Mouse (Mus musculus) thymus, adult 2 months (tissue): ENCODE measurements around the gene Gm20489. TPM values are rescaled to one million over a fixed set of nuclear protein-coding genes. Genes with fewer than 3 reads are reported as not detected.
A peak's percentile ranks its signal among the peaks of the same experiment; 100 is the strongest.

Source experiments
- DNase-seq: peaks from one replicate; pipeline ENCODE4 v3.0.0; 2021
- H3K27ac ChIP-seq: fragments of 200-500 bp; 2 replicates; pipeline ENCODE4 v1.5.1; 2012; ENCODE audit warnings: low read length, control low read depth; ENCODE audit not compliant: control insufficient read depth, insufficient read depth
- H3K27me3 ChIP-seq: fragments of 200-500 bp; 2 replicates; pipeline ENCODE4 v1.6.1; 2012; ENCODE audit warnings: mild to moderate bottlenecking, low read length, moderate library complexity, mixed read lengths; ENCODE audit not compliant: control insufficient read depth, insufficient read depth
- H3K36me3 ChIP-seq: fragments of 200-500 bp; 2 replicates; pipeline ENCODE4 v1.6.1; 2012; ENCODE audit warnings: mild to moderate bottlenecking, low read length, moderate library complexity; ENCODE audit not compliant: control insufficient read depth, insufficient read depth
- H3K4me1 ChIP-seq: fragments of 200-500 bp; replicated peaks from 2 replicates; pipeline ENCODE4 v1.6.1; 2012; ENCODE audit warnings: low read length; ENCODE audit not compliant: control insufficient read depth, insufficient read depth
- H3K4me3 ChIP-seq: fragments of 200-500 bp; 2 replicates; pipeline ENCODE4 v1.5.1; 2012; ENCODE audit warnings: mild to moderate bottlenecking, low read length, control low read depth, moderate library complexity; ENCODE audit not compliant: control insufficient read depth, insufficient read depth
- CTCF ChIP-seq: fragments of 200-500 bp; IDR thresholded peaks from 2 replicates; pipeline ENCODE4 v1.5.1; 2012; ENCODE audit warnings: mild to moderate bottlenecking, control low read depth, low read length, moderate library complexity, borderline replicate concordance; ENCODE audit not compliant: control insufficient read depth, poor library complexity, insufficient read depth; ENCODE audit errors: extremely low read depth
- POLR2A ChIP-seq: fragments of 200-500 bp; IDR thresholded peaks from 2 replicates; pipeline ENCODE4 v1.6.1; 2012; ENCODE audit warnings: mild to moderate bottlenecking, low read length, control low read depth, moderate library complexity; ENCODE audit not compliant: control insufficient read depth, poor library complexity, insufficient read depth; ENCODE audit errors: extremely low read depth
- WGBS: fragments of 180-500 bp; shearing (Covaris S2); methylation state at CpG from one replicate; pipeline ENCODE4 v1.1.7; 2018; 5-methylcytosine and 5-hydroxymethylcytosine counted together
- polyA plus RNA-seq: library from polyadenylated mRNA; depleted of rRNA; stranded (reverse); fragments of >200 nt; gene quantifications from 2 replicates; pipeline ENCODE4 v1.2.3, GENCODE M21; 2012

Gm20489 gene
- polyA plus RNA-seq, 1 experiment = not detected

GRCm38 (mm10) chrX:101266631-101267030 lies 2.2 kb downstream of the Gm20489 start:
- peaks cover 20% of the 10 kb centered on the region for H3K4me1 ChIP-seq
- peak overlapping the region; percentile 59 for H3K4me3 ChIP-seq
- DNase-seq = no peak
- TF ChIP-seq CTCF (no peak), POLR2A (no peak)
- H3K27ac ChIP-seq = peak overlapping the region; percentile 100
- H3K36me3 ChIP-seq = peaks cover 32% of the 10 kb centered on the region
- H3K27me3 ChIP-seq = no peaks in the 10 kb centered on the region
- WGBS = 36% methylated on average over 6 of the region's 6 CpGs

GRCm38 (mm10) chrX:101263892-101264291 lies 4.9 kb downstream of the Gm20489 start, which contains the start of gene Gm614:
Gene Gm614 (minus strand): TSS chrX:101263992.
- no peak for TF ChIP-seq POLR2A
- TF ChIP-seq CTCF = no peak
- H3K4me3 ChIP-seq = no peak within 1 kb of the TSS
- no peaks in the 10 kb centered on the region for H3K27me3 ChIP-seq
- whole genome bisulfite sequencing = 100% methylated on average over 1 of the region's 1 CpGs
- no peak within 1 kb of the TSS for H3K27ac ChIP-seq
- DNase-seq = no peak
- peaks cover 33% of the 10 kb centered on the region for H3K4me1 ChIP-seq
- H3K36me3 ChIP-seq = peaks cover 35% of the 10 kb centered on the region

GRCm38 (mm10) chrX:101260441-101261325 lies 8.1 kb downstream of the Gm20489 start:
- H3K27me3 ChIP-seq = no peaks in the 10 kb centered on the region
- peak; percentile 48 for DNase-seq
- 6% methylated on average over 8 of the region's 13 CpGs for WGBS
- H3K27ac ChIP-seq = peak overlapping the region; percentile 98
- peaks cover 32% of the 10 kb centered on the region for H3K36me3 ChIP-seq
- 0 out of 2 replicates have a peak overlapping the region, but pooled peaks have one; percentile 23 for H3K4me3 ChIP-seq
- TF ChIP-seq CTCF (no peak), POLR2A (no peak)
- H3K4me1 ChIP-seq = peaks cover 40% of the 10 kb centered on the region

GRCm38 (mm10) chrX:101256603-101257002 lies 12.2 kb downstream of the Gm20489 start:
- no peak overlapping the region for H3K27ac ChIP-seq
- 81% methylated on average over 13 of the region's 13 CpGs for WGBS
- H3K4me3 ChIP-seq = no peak overlapping the region
- H3K27me3 ChIP-seq = no peaks in the 10 kb centered on the region
- H3K4me1 ChIP-seq = peaks cover 29% of the 10 kb centered on the region
- DNase-seq = peak; percentile 69
- H3K36me3 ChIP-seq = 0 out of 2 replicates have a peak, but pooled peaks cover 6% of the 10 kb centered on the region
- TF ChIP-seq POLR2A (no peak), CTCF (peak; percentile 46; the same call in 1 of the 2 replicates)

- H3K4me3 ChIP-seq = peak overlapping the region; percentile 67
Measured at GRCm38 (mm10) chrX:101254740-101255139, 14.1 kb downstream of the Gm20489 start.

GRCm38 (mm10) chrX:101253952-101254729 lies 14.7 kb downstream of the Gm20489 start, which contains the start of gene Foxo4:
Gene Foxo4 (plus strand): TSS chrX:101254528.
- Histone ChIP-seq H3K4me3 (peak within 1 kb of the TSS; percentile 67), H3K4me1 (peaks cover 16% of the 10 kb centered on the region), H3K27ac (peak within 1 kb of the TSS; percentile 67), H3K36me3 (0 out of 2 replicates have a peak, but pooled peaks cover 3% of the 10 kb centered on the region), H3K27me3 (no peaks in the 10 kb centered on the region)
- WGBS = 2% methylated on average over 46 of the region's 47 CpGs
- TF ChIP-seq CTCF (no peak), POLR2A (peak; percentile 94)
- peak; percentile 85 for DNase-seq

More at GRCm38 (mm10) chrX:101254740-101255139, 14.1 kb downstream of the Gm20489 start:
- Histone ChIP-seq H3K27me3 (no peaks in the 10 kb centered on the region), H3K36me3 (0 out of 2 replicates have a peak, but pooled peaks cover 3% of the 10 kb centered on the region), H3K27ac (peak overlapping the region; percentile 67), H3K4me1 (peaks cover 16% of the 10 kb centered on the region)
- WGBS = 0% methylated on average over 26 of the region's 26 CpGs
- TF ChIP-seq POLR2A = no peak
- TF ChIP-seq CTCF = no peak
- DNase-seq = no peak
